Mouse (Mus musculus) bone marrow macrophage, adult 2 months (primary cell): ENCODE measurements around the gene Zim1.

Source experiments
- CTCF ChIP-seq: IDR thresholded peaks from 2 replicates; pipeline ENCODE4 v1.5.1; 2012; ENCODE audit warnings: low read depth, mild to moderate bottlenecking, low read length, moderate library complexity
- POLR2A ChIP-seq: IDR thresholded peaks from 2 replicates; pipeline ENCODE4 v1.6.1; 2012; ENCODE audit warnings: mild to moderate bottlenecking, low read depth, low read length, borderline replicate concordance

- no peak for TF ChIP-seq POLR2A
- TF ChIP-seq CTCF: no peak
Observed at GRCm38 (mm10) chr7:6636741-6637140, 59.5 kb downstream of the Zim1 start.
